Mouse (Mus musculus) lung, adult 2 months (tissue): ENCODE data around the gene Gpr3.

Experiments used
- CTCF ChIP-seq: fragments of 200-500 bp; IDR thresholded peaks from 2 replicates; pipeline ENCODE4 v1.5.1; 2011; ENCODE audit warnings: mild to moderate bottlenecking, low read length, control low read depth; ENCODE audit not compliant: insufficient read depth
- POLR2A ChIP-seq: fragments of 200-500 bp; IDR thresholded peaks from 2 replicates; pipeline ENCODE4 v1.6.1; 2011; ENCODE audit warnings: low read depth, mild to moderate bottlenecking, control low read depth, low read length, borderline replicate concordance; ENCODE audit errors: extremely low read depth

GRCm38 (mm10) chr4:133242710-133243109 is 30.4 kb upstream of the Gpr3 start:
- TF ChIP-seq POLR2A, result no peak
- TF ChIP-seq CTCF, result no peak
